25 mouse cellular contexts compared by ENCODE assay signal in the genomic region with DNA sequence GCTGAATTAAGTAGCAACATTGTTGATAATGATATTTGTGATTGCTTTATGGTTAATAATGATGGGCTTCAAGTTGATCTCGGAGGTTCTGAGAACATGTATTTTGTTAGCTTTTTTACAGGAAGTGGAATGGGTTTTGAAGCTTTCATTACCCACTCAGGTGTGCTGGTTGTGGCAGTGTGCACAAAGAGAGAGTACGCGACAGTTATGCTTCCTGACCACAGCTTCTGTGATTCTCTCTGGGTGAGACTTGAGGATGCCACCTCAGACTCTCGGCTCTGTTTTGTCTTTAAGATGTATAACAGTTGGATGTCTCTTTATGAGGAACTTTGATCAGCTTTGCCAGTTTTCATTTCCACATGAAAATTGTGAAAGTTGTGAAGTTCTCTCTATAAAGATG. TPM values are rescaled to one million over a fixed set of nuclear protein-coding genes. Genes with fewer than 3 reads are reported as not detected.
DNase-seq lines count a peak whose midpoint lies in the region; ATAC-seq and TF ChIP-seq lines count a peak whose summit lies in the region.
"Had no signal": no experiment of that assay in that cellular context is flagged by ENCODE, and none has a peak within 500 bp of the region (broad histone marks: within the 10 kb centered on the region; RNA-seq: fewer than 3 reads in every experiment).

No protein-coding gene starts in this region.

- no peak overlapping the region for H3K9ac ChIP-seq in stomach, postnatal 0 days (ENCODE audit: low read length)
- H3K9ac ChIP-seq: liver, embryonic 12.5 days; liver, postnatal 0 days; neural tube, embryonic 15.5 days; stomach, embryonic 15.5 days had no signal

- peak; percentile 8 to 28 for DNase-seq in CD8-positive naive resting alpha-beta T cell, adult 2 months (ENCODE audit: low read depth in 2 of 2, low spot score in 2 of 2)
- peak; percentile 60 for DNase-seq in naive thymus-derived CD4-positive, alpha-beta T cell, adult 2 months (ENCODE audit: low read depth)
- DNase-seq in thymus, postnatal 14 days: peak; percentile 64
- DNase-seq in stomach, postnatal 0 days (ENCODE audit: low spot score): no peak
- DNase-seq in urinary bladder, adult 2 months (ENCODE audit: low spot score): no peak
- DNase-seq in left cerebral cortex, postnatal 4 days: no peak
- DNase-seq: adrenal gland, postnatal 25 days; B cell, adult 2 months; cerebellum, adult 11-12 months; cerebellum, postnatal 14 days; gastrocnemius, postnatal 14 days; heart, postnatal 14 days; kidney, postnatal 14 days; liver, postnatal 0 days; midbrain, embryonic 14.5 days; retina, postnatal 1 day; right cerebral cortex, postnatal 14 days had no signal

- WGBS in stomach, postnatal 0 days: 95% methylated on average over 4 of the region's 4 CpGs

- no peaks in the 10 kb centered on the region for H3K27me3 ChIP-seq in stomach, postnatal 0 days (ENCODE audit: control insufficient read depth, insufficient read depth, low read length)
- H3K27me3 ChIP-seq: liver, embryonic 12.5 days; neural tube, embryonic 15.5 days; stomach, embryonic 15.5 days had no signal

- H3K4me3 ChIP-seq in stomach, postnatal 0 days (ENCODE audit: low read depth, low read length): no peak overlapping the region
- H3K4me3 ChIP-seq: hindbrain, embryonic 10.5 days; liver, embryonic 12.5 days; neural tube, embryonic 15.5 days; stomach, embryonic 15.5 days had no signal

- no peak overlapping the region for H3K4me2 ChIP-seq in stomach, postnatal 0 days (replicated peaks; ENCODE audit: low read depth)
- H3K4me2 ChIP-seq: liver, embryonic 12.5 days; neural tube, embryonic 15.5 days; stomach, embryonic 15.5 days had no signal

- intact Hi-C loops in left cerebral cortex, postnatal 4 days (cut with DNase I): no loop called here

- H3K27ac ChIP-seq in stomach, postnatal 0 days (replicated peaks): no peak overlapping the region
- H3K27ac ChIP-seq: hindbrain, embryonic 10.5 days; liver, embryonic 12.5 days; macrophage; neural tube, embryonic 15.5 days; stomach, embryonic 15.5 days had no signal

- no peaks in the 10 kb centered on the region for H3K4me1 ChIP-seq in stomach, postnatal 0 days (replicated peaks; ENCODE audit: control insufficient read depth, insufficient read depth)
- H3K4me1 ChIP-seq: hindbrain, embryonic 10.5 days; liver, embryonic 12.5 days; neural tube, embryonic 15.5 days; stomach, embryonic 15.5 days had no signal

- peaks cover 4% of the 10 kb centered on the region; the same call in 1 of the 2 replicates for H3K36me3 ChIP-seq in stomach, postnatal 0 days (ENCODE audit: control insufficient read depth, insufficient read depth, low read length)

- no peak for ATAC-seq in stomach, postnatal 0 days (ENCODE audit: low FRiP score, low TSS enrichment)
- ATAC-seq: forebrain, embryonic 14.5 days; hindbrain, embryonic 16.5 days; intestine, embryonic 16.5 days; liver, embryonic 12.5 days; liver, postnatal 0 days had no signal

- no peak for TF ChIP-seq EP300 in stomach, postnatal 0 days (optimal IDR thresholded peaks at IDR 0.05)

- no peak for TF ChIP-seq CTCF in stomach, postnatal 0 days (IDR thresholded peaks at IDR 0.05; ENCODE audit: low read depth)

- no peaks in the 10 kb centered on the region for H3K9me3 ChIP-seq in stomach, postnatal 0 days (ENCODE audit: control insufficient read depth, low read length)
- H3K9me3 ChIP-seq: hindbrain, embryonic 10.5 days; liver, embryonic 12.5 days; neural tube, embryonic 15.5 days; stomach, embryonic 15.5 days had no signal

RNA-seq across cellular contexts. Expression of gene Nbeal1, which starts 55.9 kb away (rescaled TPM):
- polyA plus RNA-seq in stomach, postnatal 0 days (2015; fragmentation: Nextera tagmentation; extraction: Ambion mirVana): 4.7 and 5.0 TPM in 2 replicates
- 12.7 and 14.4 TPM in 2 replicates for polyA plus RNA-seq in urinary bladder, adult 2 months (2012; rRNA removed)
- total RNA-seq in left cerebral cortex, postnatal 4 days (2021): 10 to 100 TPM; 28.2 to 31.4 TPM

Comparison
In these comparisons a context has a peak if more than half of its experiments do, and no peak if none do; other contexts are left out.
1. DNase-seq: peak in CD8-positive naive resting alpha-beta T cell, adult 2 months (2 of 2), naive thymus-derived CD4-positive, alpha-beta T cell, adult 2 months (single experiment) and thymus, postnatal 14 days (single experiment); none in stomach, postnatal 0 days (single experiment), urinary bladder, adult 2 months (single experiment) and left cerebral cortex, postnatal 4 days (single experiment).